Mouse (Mus musculus) adrenal gland, postnatal 25 days (tissue): ENCODE results near the gene Tmprss2. TPM values are rescaled to one million over a fixed set of nuclear protein-coding genes. Genes with fewer than 3 reads are reported as not detected.
A peak's percentile ranks its signal among the peaks of the same experiment; 100 is the strongest.

Experiments used
- DNase-seq: peaks from one replicate; pipeline ENCODE4 v3.0.0; 2021; ENCODE audit warnings: mixed read lengths
- long read RNA-seq: library from polyadenylated mRNA; stranded (forward); transcript quantifications from one replicate; pipeline ENCODE4 v2.0.0, GENCODE M21; 2021
- total RNA-seq: library from RNA; stranded (reverse); gene quantifications from 2 replicates; pipeline ENCODE4 v1.2.3, GENCODE M21; 2021

Tmprss2 gene
- not detected in 2 replicates for total RNA-seq
- long read RNA-seq, partial matches to known transcripts, result 0 of 3 reads
- long read RNA-seq, other reads (novel, unspliced or antisense), result 0 of 3 reads

- DNase-seq, result peak; percentile 27
Observed at GRCm38 (mm10) chr16:97610939-97611338, at the start of gene Tmprss2. TSS of gene Tmprss2 (minus strand) at chr16:97611195.

- no peak for DNase-seq
Observed at GRCm38 (mm10) chr16:97659225-97659658, 48.2 kb upstream of the Tmprss2 start.

- DNase-seq, result no peak
Observed at GRCm38 (mm10) chr16:97658481-97658880, 47.5 kb upstream of the Tmprss2 start.

GRCm38 (mm10) chr16:97655800-97656199 lies 44.8 kb upstream of the Tmprss2 start:
- peak; percentile 7 for DNase-seq

- DNase-seq, result no peak
Observed at GRCm38 (mm10) chr16:97649522-97650188, 38.7 kb upstream of the Tmprss2 start.

GRCm38 (mm10) chr16:97644681-97645080 lies 33.7 kb upstream of the Tmprss2 start:
- DNase-seq, result no peak

GRCm38 (mm10) chr16:97639630-97640029 lies 28.6 kb upstream of the Tmprss2 start:
- no peak for DNase-seq

- DNase-seq, result no peak
Observed at GRCm38 (mm10) chr16:97632880-97633484, 22.0 kb upstream of the Tmprss2 start.

GRCm38 (mm10) chr16:97623166-97623565 lies 12.2 kb upstream of the Tmprss2 start:
- no peak for DNase-seq

GRCm38 (mm10) chr16:97622383-97622889 lies 11.4 kb upstream of the Tmprss2 start:
- no peak for DNase-seq

GRCm38 (mm10) chr16:97618285-97618684 lies 7.3 kb upstream of the Tmprss2 start:
- no peak for DNase-seq

GRCm38 (mm10) chr16:97612009-97612408 lies 1.0 kb upstream of the Tmprss2 start:
- no peak for DNase-seq

GRCm38 (mm10) chr16:97610246-97610645 lies 749 bp downstream of the Tmprss2 start:
- no peak for DNase-seq

GRCm38 (mm10) chr16:97609676-97610075 lies 1.3 kb downstream of the Tmprss2 start:
- no peak for DNase-seq

GRCm38 (mm10) chr16:97607956-97608355 lies 3.0 kb downstream of the Tmprss2 start:
- DNase-seq, result no peak

- DNase-seq, result no peak
Observed at GRCm38 (mm10) chr16:97606829-97607228, 4.2 kb downstream of the Tmprss2 start.

- no peak for DNase-seq
Observed at GRCm38 (mm10) chr16:97605957-97606721, 4.9 kb downstream of the Tmprss2 start.

GRCm38 (mm10) chr16:97602256-97602655 lies 8.7 kb downstream of the Tmprss2 start:
- DNase-seq, result no peak

GRCm38 (mm10) chr16:97600591-97600990 lies 10.4 kb downstream of the Tmprss2 start:
- no peak for DNase-seq

GRCm38 (mm10) chr16:97598046-97598445 lies 12.9 kb downstream of the Tmprss2 start:
- DNase-seq, result no peak

- no peak for DNase-seq
Observed at GRCm38 (mm10) chr16:97593816-97594509, 17.0 kb downstream of the Tmprss2 start.

- DNase-seq, result peak; percentile 87
Observed at GRCm38 (mm10) chr16:97593057-97593456, 17.9 kb downstream of the Tmprss2 start.
